Mouse (Mus musculus) neural tube, embryonic 15.5 days (tissue): ENCODE data around the gene Ada. TPM values are rescaled to one million over a fixed set of nuclear protein-coding genes. Genes with fewer than 3 reads are reported as not detected.
A peak's percentile ranks its signal among the peaks of the same experiment; 100 is the strongest.

Source experiments
- ATAC-seq: fragments of 200-750 bp; cut with Nextera tagmentation; 2 replicates; pipeline ENCODE4 v1.8.0; 2017; ENCODE audit warnings: mild to moderate bottlenecking, moderate TSS enrichment, moderate library complexity; ENCODE audit not compliant: low FRiP score
- H3K27ac ChIP-seq: fragments of 300-500 bp; sonication (generic); replicated peaks from 2 replicates; pipeline ENCODE4 v1.5.1; 2015; ENCODE audit warnings: mild to moderate bottlenecking, inconsistent platforms
- H3K27me3 ChIP-seq: fragments of 300-500 bp; sonication (generic); replicated peaks from 2 replicates; pipeline ENCODE4 v1.6.1; 2015; ENCODE audit warnings: inconsistent platforms
- H3K36me3 ChIP-seq: fragments of 300-500 bp; sonication (generic); 2 replicates; pipeline ENCODE4 v1.6.1; 2015; ENCODE audit warnings: inconsistent platforms
- H3K4me1 ChIP-seq: fragments of 300-500 bp; sonication (generic); 2 replicates; pipeline ENCODE4 v1.6.1; 2015; ENCODE audit warnings: inconsistent platforms
- H3K4me2 ChIP-seq: fragments of 300-500 bp; sonication (generic); 2 replicates; pipeline ENCODE4 v1.6.1; 2015; ENCODE audit warnings: inconsistent platforms, mild to moderate bottlenecking, moderate library complexity
- H3K4me3 ChIP-seq: fragments of 300-500 bp; sonication (generic); replicated peaks from 2 replicates; pipeline ENCODE4 v1.5.1; 2015; ENCODE audit warnings: mild to moderate bottlenecking, inconsistent platforms
- H3K9ac ChIP-seq: fragments of 300-500 bp; sonication (generic); replicated peaks from 2 replicates; pipeline ENCODE4 v1.6.1; 2015; ENCODE audit warnings: mild to moderate bottlenecking, inconsistent platforms
- H3K9me3 ChIP-seq: fragments of 300-500 bp; sonication (generic); replicated peaks from 2 replicates; pipeline ENCODE4 v1.6.1; 2016; ENCODE audit warnings: inconsistent platforms
- WGBS: fragments of 180-500 bp; shearing (Covaris S2); methylation state at CpG from one replicate; pipeline ENCODE4 v1.1.7; 2015; ENCODE audit warnings: mixed read lengths; 5-methylcytosine and 5-hydroxymethylcytosine counted together
- polyA plus RNA-seq: library from polyadenylated mRNA; unstranded; fragments of >200 nt; fragmentation: Nextera tagmentation; extraction: Ambion mirVana; gene quantifications from 2 replicates; pipeline ENCODE4 v1.2.1, GENCODE M21; 2015

The Ada gene
- 4.2 and 10.1 TPM in 2 replicates for polyA plus RNA-seq

DNA sequence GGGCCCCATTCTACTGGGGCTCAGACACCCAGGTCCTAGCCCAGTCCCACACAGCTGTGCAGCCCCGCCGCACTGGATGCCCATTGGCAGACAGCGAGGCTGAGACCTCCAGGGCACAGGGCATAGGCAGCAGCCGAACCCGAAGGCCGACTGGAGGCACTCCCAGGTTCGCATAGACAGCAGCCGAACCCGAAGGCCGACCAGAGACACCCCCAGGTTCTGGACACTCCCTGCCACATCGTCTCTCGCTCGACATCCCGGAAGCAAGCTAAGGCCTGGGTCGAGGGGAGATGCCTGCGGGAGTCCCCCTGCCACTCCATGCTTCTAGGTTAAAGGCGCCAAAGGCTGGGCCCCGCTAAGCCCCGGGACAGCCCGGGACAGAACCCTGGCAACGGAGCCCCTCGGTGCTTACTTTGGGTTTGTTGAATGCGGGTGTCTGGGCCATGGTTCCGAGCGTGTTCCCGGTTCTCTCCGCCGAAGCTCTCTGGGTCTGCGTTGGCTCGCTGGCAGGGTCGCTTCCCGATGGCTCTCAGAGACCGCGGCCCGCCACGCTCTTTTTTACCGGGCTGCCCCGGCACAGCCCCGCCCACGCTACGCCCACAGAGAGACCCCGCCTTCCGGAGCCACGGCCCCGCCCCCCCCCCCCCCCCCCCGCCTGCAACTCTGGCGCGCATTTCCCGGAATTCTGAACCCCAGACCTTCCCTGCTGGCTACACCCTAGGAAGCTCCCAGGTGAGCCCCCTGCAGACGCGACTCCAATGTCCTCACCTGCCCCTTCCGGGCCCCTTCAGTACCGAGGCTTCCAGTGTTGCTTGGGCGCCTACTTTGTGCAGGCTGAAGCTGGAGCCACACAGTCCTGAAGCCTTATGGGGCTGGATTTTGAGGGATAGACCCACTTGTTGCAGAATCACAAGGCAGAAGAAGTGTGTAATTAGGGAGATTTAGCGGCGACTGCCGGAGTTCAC is at the start of gene Ada:
Gene Ada (minus strand): TSS at position 593 of the 965 bp plus-strand sequence.
- Histone ChIP-seq H3K27ac (no peak within 1 kb of the TSS), H3K4me1 (peaks cover 15% of the 10 kb centered on the region), H3K4me2 (peak within 1 kb of the TSS; percentile 77), H3K9me3 (no peaks in the 10 kb centered on the region), H3K27me3 (0 out of 2 replicates have a peak, but pooled peaks cover 5% of the 10 kb centered on the region), H3K36me3 (no peaks in the 10 kb centered on the region), H3K4me3 (peak within 1 kb of the TSS; percentile 49), H3K9ac (peak within 1 kb of the TSS; percentile 10)
- under 1% methylated on average over 54 of the region's 57 CpGs for WGBS
- peak; percentile 77 for ATAC-seq

DNA sequence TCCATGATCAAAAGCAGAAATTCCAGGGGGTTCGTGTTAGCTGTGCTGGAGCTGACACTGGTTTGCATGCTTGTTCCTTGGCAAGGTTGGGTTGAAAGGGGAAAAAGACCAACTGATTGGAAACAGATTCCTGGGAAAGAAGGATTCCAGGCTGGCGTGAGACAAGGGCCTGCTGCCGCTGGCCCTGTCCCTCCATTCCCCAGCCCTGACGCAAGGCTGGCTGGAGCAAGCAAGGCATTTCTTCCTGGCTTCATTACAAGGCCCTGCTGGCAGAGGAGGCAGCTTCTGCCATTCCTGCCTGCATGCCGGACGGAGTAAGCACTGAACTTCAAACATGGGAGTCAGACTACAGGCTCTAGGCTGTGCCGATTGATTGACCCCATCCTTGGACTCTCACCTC is 48.4 kb upstream of the Ada start:
- Histone ChIP-seq H3K27me3 (no peaks in the 10 kb centered on the region), H3K27ac (no peak overlapping the region), H3K4me2 (no peak overlapping the region), H3K36me3 (no peaks in the 10 kb centered on the region), H3K4me3 (no peak overlapping the region), H3K4me1 (no peaks in the 10 kb centered on the region), H3K9ac (no peak overlapping the region), H3K9me3 (no peaks in the 10 kb centered on the region)
- no peak for ATAC-seq
- 86% methylated on average over 7 of the region's 7 CpGs for WGBS

DNA sequence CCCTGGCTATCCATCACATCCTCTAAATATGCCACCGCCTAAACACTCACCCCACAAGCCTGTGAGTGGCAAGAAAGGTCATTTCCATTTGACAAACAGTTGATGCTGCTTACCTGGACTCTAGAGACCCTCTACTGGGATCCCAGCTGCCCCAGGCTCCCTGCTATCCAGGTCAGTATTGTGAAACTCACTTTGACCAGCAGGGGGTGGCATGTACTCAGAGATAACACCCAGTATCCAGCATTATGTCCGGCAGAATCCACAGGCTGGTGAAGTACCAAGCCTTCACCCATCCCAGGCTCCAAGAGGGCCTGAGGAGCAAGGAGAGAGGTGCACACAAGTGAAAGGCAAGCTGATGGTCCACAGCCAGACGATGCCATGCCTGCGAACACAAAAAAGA is 38.4 kb upstream of the Ada start:
- Histone ChIP-seq H3K4me2 (no peak overlapping the region), H3K36me3 (no peaks in the 10 kb centered on the region), H3K4me1 (no peaks in the 10 kb centered on the region), H3K9me3 (no peaks in the 10 kb centered on the region), H3K9ac (no peak overlapping the region), H3K27me3 (no peaks in the 10 kb centered on the region), H3K27ac (no peak overlapping the region), H3K4me3 (no peak overlapping the region)
- 82% methylated on average over 4 of the region's 4 CpGs for WGBS
- no peak for ATAC-seq

DNA sequence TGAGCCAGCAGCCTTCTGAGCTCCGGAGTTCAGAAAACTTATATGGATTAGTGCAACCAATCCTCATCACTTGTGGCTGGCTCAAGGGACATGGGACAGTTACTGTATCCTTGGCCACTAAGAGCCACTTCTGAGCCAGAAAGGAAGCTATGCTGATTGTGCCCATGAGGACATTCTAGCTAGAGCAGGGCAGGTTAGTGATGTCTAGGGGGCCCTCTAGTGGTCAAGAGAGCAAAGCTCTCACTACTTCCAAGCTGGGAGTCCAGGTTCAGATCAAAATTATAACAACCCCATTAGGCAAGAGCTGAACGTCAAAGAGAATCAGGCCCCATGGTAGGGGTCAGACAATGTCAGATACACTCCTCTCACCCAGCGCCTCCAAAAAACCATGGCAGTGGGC is 37.7 kb upstream of the Ada start:
- no peak overlapping the region for H3K27ac ChIP-seq
- no peak overlapping the region for H3K9ac ChIP-seq
- H3K4me1 ChIP-seq: no peaks in the 10 kb centered on the region
- H3K27me3 ChIP-seq: no peaks in the 10 kb centered on the region
- no peak overlapping the region for H3K4me3 ChIP-seq
- no peaks in the 10 kb centered on the region for H3K9me3 ChIP-seq
- WGBS: 57% methylated on average over 3 of the region's 3 CpGs
- no peaks in the 10 kb centered on the region for H3K36me3 ChIP-seq
- ATAC-seq: 0 out of 2 replicates have a peak, but pooled peaks have one; percentile 55
- no peak overlapping the region for H3K4me2 ChIP-seq

DNA sequence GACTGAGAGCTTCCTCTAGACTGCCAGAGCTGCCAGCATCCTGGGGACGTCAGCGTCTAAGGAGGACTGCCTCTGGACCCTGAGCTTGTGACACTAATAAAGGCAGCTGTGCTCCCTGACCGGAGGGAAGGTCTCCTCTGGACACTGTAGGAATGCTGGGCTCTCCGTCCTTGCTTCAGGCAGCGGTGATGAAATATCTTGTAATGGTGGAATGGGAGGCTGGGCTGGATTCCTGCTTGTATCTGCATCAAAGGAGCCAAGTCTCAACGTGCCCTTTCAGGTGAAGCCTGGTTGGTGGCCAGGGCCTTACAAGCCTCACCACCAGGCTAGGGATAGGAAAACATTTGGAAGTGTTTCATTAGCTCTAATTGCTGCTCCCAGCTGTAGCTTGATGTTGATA is 37.0 kb upstream of the Ada start:
- no peaks in the 10 kb centered on the region for H3K4me1 ChIP-seq
- no peaks in the 10 kb centered on the region for H3K27me3 ChIP-seq
- WGBS: 86% methylated on average over 6 of the region's 6 CpGs
- ATAC-seq: no peak
- no peaks in the 10 kb centered on the region for H3K36me3 ChIP-seq
- H3K4me3 ChIP-seq: no peak overlapping the region
- no peak overlapping the region for H3K27ac ChIP-seq
- H3K9ac ChIP-seq: no peak overlapping the region
- H3K4me2 ChIP-seq: no peak overlapping the region
- H3K9me3 ChIP-seq: no peaks in the 10 kb centered on the region

DNA sequence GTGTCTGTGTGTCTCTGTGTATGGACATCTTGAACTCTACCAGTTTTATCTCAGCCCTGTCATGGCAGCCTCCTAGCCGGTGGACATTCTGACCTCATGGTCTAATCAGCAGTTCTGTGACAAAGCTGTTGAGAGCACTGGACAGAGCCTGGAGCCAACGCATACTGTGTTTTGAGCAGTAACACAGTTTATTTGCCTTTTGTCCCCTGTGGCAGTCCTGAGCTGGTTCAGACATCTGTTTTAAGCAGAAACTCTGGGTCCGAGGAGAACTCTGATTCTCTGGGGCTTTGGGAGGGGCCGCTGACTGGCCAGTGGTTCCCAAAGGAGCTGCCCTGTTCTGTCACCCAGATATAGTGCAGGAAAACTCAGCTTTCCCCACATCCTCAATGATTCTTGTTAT is 33.9 kb upstream of the Ada start:
- H3K4me1 ChIP-seq: no peaks in the 10 kb centered on the region
- H3K27ac ChIP-seq: no peak overlapping the region
- H3K27me3 ChIP-seq: no peaks in the 10 kb centered on the region
- no peak for ATAC-seq
- WGBS: 82% methylated on average over 4 of the region's 4 CpGs
- H3K4me2 ChIP-seq: no peak overlapping the region
- no peaks in the 10 kb centered on the region for H3K9me3 ChIP-seq
- H3K36me3 ChIP-seq: no peaks in the 10 kb centered on the region
- H3K4me3 ChIP-seq: no peak overlapping the region
- no peak overlapping the region for H3K9ac ChIP-seq

DNA sequence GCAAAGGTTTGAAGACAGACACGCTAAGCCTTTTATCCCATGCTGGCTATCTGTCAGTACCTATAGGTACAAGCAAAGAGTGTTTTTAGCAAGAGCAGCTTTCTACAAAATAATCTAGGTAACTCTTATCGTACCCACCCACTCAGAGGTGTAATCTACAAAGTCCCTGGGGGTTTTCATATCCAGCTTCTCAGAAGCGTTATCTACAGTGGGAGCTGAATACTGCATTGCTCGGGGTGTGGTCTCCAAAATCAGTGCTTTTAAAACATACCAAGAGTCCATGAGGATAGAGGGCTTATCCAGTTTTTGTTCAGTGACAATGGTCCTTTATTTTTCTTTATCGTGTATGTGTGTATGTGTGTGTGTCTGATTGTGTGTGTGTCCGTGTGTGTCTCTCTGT is 33.3 kb upstream of the Ada start:
- no peak overlapping the region for H3K4me2 ChIP-seq
- no peaks in the 10 kb centered on the region for H3K27me3 ChIP-seq
- H3K9ac ChIP-seq: no peak overlapping the region
- ATAC-seq: no peak
- no peaks in the 10 kb centered on the region for H3K36me3 ChIP-seq
- no peaks in the 10 kb centered on the region for H3K9me3 ChIP-seq
- 89% methylated on average over 6 of the region's 6 CpGs for WGBS
- no peak overlapping the region for H3K4me3 ChIP-seq
- no peaks in the 10 kb centered on the region for H3K4me1 ChIP-seq
- no peak overlapping the region for H3K27ac ChIP-seq

DNA sequence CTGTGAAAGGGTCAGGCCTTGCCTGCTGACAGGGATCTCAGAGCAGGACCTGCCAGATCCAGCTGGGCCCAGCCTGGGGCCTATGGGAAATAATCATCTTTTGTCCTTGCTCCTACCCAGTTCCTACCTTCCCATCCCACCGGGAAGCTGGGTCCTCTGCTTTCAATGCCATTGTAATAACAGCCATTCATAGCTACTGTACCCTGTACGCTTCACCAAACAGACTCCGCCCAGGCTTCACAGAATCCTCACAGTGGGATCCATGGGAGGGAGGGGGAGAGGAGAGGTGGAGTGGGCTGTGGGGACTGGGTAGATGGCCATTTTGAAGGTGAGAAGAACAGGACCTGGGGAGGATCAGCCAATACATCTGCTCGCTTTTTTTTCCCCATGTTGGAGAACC is 28.9 kb upstream of the Ada start:
- Histone ChIP-seq H3K4me1 (0 out of 2 replicates have a peak, but pooled peaks cover 3% of the 10 kb centered on the region), H3K9ac (no peak overlapping the region), H3K27me3 (no peaks in the 10 kb centered on the region), H3K4me3 (no peak overlapping the region), H3K4me2 (no peak overlapping the region), H3K9me3 (no peaks in the 10 kb centered on the region), H3K27ac (no peak overlapping the region), H3K36me3 (no peaks in the 10 kb centered on the region)
- 61% methylated on average over 4 of the region's 4 CpGs for WGBS
- ATAC-seq: no peak

DNA sequence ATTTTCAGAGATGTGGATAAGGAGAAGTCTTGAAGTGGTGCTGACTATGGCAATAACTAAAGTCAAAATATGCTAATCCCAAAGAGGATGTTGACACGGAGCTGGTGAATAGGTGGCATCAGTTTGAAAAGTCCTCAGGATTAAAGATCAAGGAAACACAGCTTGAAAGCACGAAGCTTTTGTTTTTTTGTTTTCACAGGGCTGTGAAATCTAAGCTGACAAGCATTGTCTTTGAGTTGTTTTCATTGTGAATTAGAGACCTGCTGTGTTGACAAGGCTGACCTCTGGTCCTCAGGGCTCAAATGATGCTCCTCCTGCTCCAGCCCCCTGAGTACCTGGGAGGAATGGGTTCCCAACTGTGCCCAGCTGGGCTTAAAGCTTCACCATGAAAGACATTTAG is 27.0 kb upstream of the Ada start:
- no peak for ATAC-seq
- H3K9me3 ChIP-seq: no peaks in the 10 kb centered on the region
- H3K4me3 ChIP-seq: no peak overlapping the region
- WGBS: 3% methylated on average over 2 of the region's 2 CpGs
- no peak overlapping the region for H3K27ac ChIP-seq
- no peak overlapping the region for H3K4me2 ChIP-seq
- no peak overlapping the region for H3K9ac ChIP-seq
- H3K4me1 ChIP-seq: 0 out of 2 replicates have a peak, but pooled peaks cover 3% of the 10 kb centered on the region
- H3K36me3 ChIP-seq: no peaks in the 10 kb centered on the region
- no peaks in the 10 kb centered on the region for H3K27me3 ChIP-seq

DNA sequence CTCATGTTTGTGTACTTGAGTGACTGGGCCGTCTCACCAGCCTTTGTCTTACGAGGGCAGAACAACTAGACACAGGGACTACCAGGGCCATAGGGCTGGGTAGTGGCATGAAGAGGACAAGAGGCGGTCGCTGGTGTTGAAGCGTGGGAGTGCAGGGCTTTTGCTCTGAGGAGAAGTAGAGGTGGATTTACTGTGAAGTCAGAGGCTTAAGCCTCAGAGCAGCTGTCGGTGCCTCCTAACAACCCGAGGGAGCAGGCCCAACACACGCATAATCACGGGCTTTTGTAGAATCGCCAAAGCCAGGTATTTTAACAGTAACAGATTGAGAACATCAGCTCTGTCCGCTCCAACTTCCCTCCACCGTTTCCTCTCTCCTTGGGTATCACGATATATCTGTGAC is 26.6 kb upstream of the Ada start:
- WGBS: 23% methylated on average over 13 of the region's 13 CpGs
- Histone ChIP-seq H3K36me3 (no peaks in the 10 kb centered on the region), H3K27me3 (no peaks in the 10 kb centered on the region), H3K4me1 (0 out of 2 replicates have a peak, but pooled peaks cover 3% of the 10 kb centered on the region), H3K27ac (no peak overlapping the region), H3K4me2 (no peak overlapping the region), H3K9me3 (no peaks in the 10 kb centered on the region), H3K9ac (no peak overlapping the region), H3K4me3 (no peak overlapping the region)
- no peak for ATAC-seq

DNA sequence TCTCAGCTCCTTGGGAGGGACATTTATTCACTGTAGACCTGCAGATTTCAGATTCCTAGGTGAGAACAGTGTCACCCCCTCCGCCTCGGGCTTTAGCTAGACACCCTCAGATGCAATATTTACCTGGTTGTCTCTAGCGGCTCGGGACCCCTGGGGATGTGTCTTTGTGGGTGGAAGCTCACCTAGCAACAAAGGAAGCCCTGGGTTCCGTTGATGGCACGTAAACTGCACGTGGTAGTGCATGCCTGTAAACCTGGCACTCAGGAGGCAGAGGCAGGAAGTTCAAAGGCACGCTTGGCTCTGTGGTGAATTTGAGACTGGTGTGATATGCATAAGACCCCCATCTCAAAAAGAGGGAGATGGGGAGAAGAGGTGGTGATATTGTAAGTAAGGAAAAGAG is 20.7 kb upstream of the Ada start:
- 90% methylated on average over 8 of the region's 8 CpGs for WGBS
- ATAC-seq: no peak
- H3K4me1 ChIP-seq: no peaks in the 10 kb centered on the region

DNA sequence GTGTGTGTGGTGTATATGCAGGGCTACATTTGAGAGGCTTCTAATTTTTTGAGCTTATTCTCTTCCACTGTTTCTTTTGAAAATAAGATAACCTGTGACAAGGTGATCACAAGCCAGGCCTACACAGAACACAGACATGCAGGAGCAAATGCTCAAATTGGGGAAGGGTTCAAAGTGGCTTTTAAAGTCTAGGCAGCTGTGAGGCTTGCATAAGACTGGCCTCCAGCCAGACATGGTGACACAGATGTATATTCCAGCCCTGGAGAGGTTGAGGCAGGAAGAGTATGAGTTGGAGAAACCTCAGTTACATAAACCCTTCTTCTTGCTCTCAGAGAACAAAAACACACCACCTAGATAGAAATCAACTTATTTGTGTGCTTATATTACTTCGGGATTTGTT is 16.9 kb upstream of the Ada start:
- WGBS: 81% methylated on average over 1 of the region's 1 CpGs

More for the DNA sequence above, 20.7 kb upstream of the Ada start:
- H3K27ac ChIP-seq: no peak overlapping the region
- no peak overlapping the region for H3K4me3 ChIP-seq
- no peak overlapping the region for H3K4me2 ChIP-seq
- no peaks in the 10 kb centered on the region for H3K36me3 ChIP-seq
- no peaks in the 10 kb centered on the region for H3K27me3 ChIP-seq
- no peaks in the 10 kb centered on the region for H3K9me3 ChIP-seq
- no peak overlapping the region for H3K9ac ChIP-seq

More for the DNA sequence above, 16.9 kb upstream of the Ada start:
- no peaks in the 10 kb centered on the region for H3K36me3 ChIP-seq
- H3K9me3 ChIP-seq: no peaks in the 10 kb centered on the region
- no peak overlapping the region for H3K9ac ChIP-seq
- H3K27me3 ChIP-seq: no peaks in the 10 kb centered on the region
- H3K27ac ChIP-seq: no peak overlapping the region
- H3K4me1 ChIP-seq: no peaks in the 10 kb centered on the region
- no peak for ATAC-seq
- no peak overlapping the region for H3K4me2 ChIP-seq
- H3K4me3 ChIP-seq: no peak overlapping the region
